Mouse (Mus musculus): ENCODE measurements at regions not wholly inside any gene's neighbourhood (a gene's known extent, or its start where the extent isn't known, plus 50 kb on each side); places are given as distances from the start of the nearest gene placed in this dataset.

GRCm38 (mm10) chr2:57185151-57185550 lies 52.3 kb upstream of the Gpd2 start:
- no peak for DNase-seq (ENCODE audit: low read depth, low spot score)

GRCm38 (mm10) chr2:57183108-57183507 lies 54.3 kb upstream of the Gpd2 start:
- DNase-seq (ENCODE audit: low read depth, low spot score), result peak; percentile 50

GRCm38 (mm10) chr2:57181692-57182541 lies 55.5 kb upstream of the Gpd2 start:
- peak; percentile 92 for DNase-seq (ENCODE audit: low read depth, low spot score)

GRCm38 (mm10) chr2:57181350-57181691 lies 56.1 kb upstream of the Gpd2 start:
- DNase-seq (ENCODE audit: low read depth, low spot score), result no peak

- DNase-seq (ENCODE audit: low read depth, low spot score), result no peak
Observed at GRCm38 (mm10) chr2:57178056-57178455, 54.3 kb upstream of the Nr4a2 start.

- DNase-seq (ENCODE audit: low read depth, low spot score), result no peak
Observed at GRCm38 (mm10) chr2:57176547-57176946, 52.7 kb upstream of the Nr4a2 start.

GRCm38 (mm10) chr2:57175219-57175618 lies 51.4 kb upstream of the Nr4a2 start:
- DNase-seq (ENCODE audit: low read depth, low spot score), result no peak
